Mouse (Mus musculus): ENCODE data around the gene F5.

GRCm38 (mm10) chr1:164251438-164251837 lies 99.8 kb downstream of the F5 start:
- TF ChIP-seq CTCF (IDR thresholded peaks at IDR 0.05; ENCODE audit: low read depth, low read length) (no peak), POLR2A (IDR thresholded peaks at IDR 0.05; ENCODE audit: borderline replicate concordance, low read depth, low read length) (no peak)
